Mouse (Mus musculus) CD8-positive naive resting alpha-beta T cell, adult 2 months (primary cell): ENCODE data around the gene Mycl.
A peak's percentile ranks its signal among the peaks of the same experiment; 100 is the strongest.
"Not testable (repeated sequence)": the region's sequence is repeated elsewhere in the genome, so short reads cannot be mapped to it uniquely, and the experiment has no call there.

ENCODE experiments used
- DNase-seq, 2 experiments: peaks; one replicate each; pipeline ENCODE4 v3.0.0; 2022; ENCODE audit warnings: low read depth in 2 of 2, low spot score in 2 of 2

Gene Mycl

DNA sequence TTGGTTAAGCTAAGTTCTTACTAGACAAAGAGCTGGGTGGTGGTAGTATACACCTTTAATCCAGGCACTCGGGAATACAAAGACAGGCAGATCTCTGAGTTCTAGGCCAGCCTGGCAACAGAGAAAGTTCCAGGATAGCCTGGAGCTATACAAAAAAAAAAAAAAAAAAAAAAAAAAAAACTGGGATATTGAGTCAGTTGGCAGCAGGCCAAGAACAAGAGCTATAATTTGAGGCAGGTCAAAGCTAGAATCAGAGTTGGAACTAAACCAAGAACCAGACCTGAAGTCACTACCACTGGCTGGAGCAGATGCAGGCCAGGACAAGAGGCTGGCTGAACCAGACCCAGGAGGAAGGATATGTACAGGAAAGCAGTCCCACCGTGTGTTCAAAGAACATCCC is 14.8 kb upstream of the Mycl start:
- no peak for DNase-seq

DNA sequence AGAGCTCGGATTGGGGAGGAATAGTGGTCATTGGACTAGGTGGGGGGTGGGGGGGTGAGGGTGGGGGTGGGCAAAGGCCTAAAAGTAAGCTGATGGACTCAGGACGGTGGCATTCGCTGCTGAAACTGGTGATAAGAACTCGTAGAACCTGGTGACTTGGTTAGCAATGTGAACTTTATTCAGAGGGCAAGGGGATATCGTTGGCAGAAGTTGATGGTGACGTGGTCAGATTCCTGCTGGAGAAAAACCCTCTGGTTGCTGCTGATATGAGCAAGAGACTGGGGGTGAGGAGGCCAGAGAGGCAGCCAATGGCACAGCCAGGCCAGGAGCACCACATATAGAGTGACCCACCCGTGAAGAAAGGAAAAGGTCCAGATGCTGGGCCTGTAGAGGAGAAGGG is 14.2 kb upstream of the Mycl start:
- DNase-seq, result no peak

DNA sequence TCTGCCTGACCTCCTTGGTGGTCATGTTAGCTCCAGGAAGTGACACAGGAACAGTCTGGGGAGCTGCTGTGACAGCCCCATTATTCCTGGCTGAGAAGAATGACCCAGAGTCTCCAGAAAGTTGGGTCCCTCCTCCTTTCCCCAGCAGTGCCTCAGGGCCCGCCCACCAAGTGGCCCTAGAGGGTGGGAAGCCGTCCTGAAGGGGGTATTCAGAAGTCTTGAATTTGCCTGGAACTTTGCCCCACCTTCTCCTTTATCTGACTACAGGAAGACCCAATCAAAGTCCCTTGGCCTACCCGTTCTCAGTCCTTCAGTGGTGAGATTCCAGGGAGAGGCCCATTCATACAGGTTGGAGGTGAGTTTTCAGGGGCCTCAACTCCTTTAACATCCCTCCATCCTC is 13.5 kb upstream of the Mycl start:
- DNase-seq, result no peak

DNA sequence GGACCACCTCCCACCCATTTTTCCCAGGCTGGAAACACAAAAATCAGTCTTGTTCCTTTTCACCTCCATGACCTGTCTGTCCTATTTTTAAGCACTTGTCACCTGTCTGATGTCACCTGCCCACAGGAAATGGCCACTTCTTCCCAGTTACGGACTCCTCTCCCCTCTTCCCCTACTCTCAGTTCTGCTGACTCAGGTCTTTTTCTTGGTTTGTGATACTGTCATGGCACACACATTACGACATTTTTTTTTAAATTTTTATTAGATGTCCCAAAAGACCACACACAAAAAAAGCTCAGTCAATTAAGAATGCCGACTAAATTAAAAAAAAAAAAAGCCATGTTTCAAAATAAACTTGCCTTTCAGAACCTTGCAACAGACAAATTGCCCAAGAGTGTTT is 12.9 kb upstream of the Mycl start:
- no peak for DNase-seq

DNA sequence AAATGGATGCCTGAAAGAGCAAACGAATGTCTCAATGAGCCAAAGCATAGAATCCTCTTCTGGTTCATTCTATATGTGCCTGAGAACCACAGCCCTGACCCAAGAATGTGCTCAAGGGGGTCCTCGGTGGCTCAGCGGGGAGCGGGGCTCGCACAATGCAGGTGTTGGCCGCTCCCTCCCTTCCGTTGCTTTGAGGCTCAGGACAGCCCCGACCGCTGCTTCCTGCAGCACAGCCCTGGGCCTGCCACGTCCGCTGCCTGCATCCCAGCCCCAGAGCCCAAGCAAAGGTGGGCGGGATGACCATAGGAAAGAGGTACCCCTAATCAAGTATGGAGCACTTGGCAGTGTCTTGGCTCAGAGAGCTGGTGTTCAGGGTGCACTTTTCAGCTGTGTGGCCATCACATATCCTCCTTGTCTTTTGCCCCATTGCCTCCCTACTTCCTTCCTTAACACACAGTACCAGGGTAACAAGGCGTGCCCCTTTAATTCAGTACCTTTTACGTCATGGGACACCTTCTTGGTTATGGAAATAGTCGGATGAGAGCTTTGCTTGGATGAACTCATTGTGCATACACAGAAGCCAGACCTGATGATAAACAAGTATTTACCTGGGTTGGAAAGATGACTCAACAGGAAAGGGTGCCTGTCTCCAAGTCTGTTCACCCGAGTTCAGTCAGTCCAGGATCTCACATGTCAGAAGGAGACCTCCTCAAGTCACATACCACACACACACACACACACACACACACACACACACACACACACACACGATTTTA is 11.8 kb upstream of the Mycl start:
- peak in 1 of 2 experiments; percentile 18 for DNase-seq

DNA sequence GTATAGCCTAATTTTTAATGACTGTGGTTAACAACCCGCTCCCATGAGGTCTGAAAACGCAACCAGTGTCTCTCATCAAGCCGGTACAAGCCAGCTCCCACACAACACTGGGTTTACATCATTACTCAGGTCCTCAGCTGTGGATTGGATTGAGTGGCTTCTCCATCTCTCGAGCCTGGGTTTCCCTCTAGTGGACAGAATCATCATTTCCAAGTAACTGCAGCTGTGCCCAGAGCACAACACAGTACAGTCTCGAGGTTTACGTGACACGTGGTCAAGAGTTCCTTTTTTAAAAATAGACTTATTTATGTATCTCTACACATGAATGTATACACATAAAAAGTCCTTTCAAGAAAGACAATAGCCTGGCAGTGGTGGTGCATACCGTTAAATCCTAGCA is 10.3 kb upstream of the Mycl start:
- DNase-seq, result peak; percentile 55 to 70

DNA sequence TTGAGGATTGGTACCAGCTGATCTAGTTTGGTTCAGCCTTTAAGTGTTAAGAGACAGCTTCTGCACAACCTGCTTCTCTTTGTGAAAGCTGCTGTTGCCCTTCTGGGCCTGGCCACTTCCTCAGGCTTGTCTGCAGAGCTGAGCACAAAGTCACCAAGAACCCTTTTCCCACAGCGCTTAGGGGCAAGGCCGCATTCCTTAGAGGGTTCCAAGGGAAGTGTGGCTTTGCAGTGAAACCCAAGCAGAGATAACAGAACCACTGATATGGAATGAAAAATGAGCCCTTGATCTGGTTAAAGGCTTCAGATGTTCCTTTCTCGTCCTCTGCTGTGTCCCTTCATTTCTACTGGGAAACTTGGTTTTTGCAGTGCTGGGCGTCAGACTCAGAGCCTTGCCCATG is 8.0 kb upstream of the Mycl start:
- DNase-seq, result no peak

DNA sequence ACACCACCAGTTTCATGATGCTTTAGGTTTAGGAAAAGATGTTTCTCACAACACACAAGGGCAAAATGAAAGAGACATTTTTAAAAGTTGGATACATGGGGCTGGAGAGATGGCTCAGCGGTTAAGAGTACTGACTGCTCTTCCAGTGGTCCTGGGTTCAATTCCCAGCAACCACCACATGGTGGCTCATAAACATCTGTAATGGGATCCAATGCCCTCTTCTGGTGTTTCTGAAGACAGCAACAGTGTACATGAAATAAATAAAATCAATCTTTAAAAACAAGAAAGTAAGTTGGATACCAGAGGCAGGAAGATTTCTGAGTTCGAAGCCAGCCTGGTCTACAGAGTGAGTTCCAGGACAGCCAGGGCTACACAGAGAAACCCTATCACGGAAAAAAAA is 7.4 kb upstream of the Mycl start:
- DNase-seq, result not testable (repeated sequence)

DNA sequence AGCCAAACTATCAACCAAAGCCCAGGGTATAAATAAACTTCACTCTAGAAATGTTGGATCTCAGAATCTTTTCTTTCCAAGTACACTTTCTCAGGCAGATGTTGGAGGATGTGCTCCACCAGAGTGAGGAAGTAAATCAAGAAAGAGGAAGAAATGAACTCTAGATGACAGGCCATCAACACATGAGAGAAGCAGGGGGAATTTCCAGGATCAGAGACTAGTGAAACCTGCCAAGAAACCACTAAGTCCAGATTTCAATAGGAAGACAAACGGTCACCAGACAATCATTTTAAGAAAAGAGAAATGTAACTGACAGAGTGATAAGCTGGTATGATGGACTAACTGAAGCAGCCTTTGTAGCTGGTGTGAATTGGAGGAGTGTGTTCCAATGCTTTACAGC is 4.3 kb upstream of the Mycl start:
- DNase-seq, result no peak

DNA sequence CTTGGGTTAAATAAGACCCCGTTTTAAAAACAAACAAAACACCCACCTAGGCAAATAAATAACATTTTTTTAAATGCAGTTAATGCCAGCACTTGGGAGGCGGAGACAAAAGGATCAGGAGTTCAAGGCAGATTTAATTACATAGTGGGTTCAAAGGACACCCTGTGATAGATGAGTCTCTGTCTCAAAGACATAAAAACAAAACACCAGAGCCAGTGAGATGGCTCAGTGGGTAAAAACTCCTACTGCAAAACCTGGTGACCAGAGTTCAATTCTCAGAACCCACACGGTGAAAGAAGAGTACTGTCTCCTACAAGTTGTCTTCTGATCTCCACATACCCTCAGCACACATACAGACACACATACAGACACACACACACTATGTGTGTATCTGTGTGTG is 3.2 kb upstream of the Mycl start:
- DNase-seq, result no peak

DNA sequence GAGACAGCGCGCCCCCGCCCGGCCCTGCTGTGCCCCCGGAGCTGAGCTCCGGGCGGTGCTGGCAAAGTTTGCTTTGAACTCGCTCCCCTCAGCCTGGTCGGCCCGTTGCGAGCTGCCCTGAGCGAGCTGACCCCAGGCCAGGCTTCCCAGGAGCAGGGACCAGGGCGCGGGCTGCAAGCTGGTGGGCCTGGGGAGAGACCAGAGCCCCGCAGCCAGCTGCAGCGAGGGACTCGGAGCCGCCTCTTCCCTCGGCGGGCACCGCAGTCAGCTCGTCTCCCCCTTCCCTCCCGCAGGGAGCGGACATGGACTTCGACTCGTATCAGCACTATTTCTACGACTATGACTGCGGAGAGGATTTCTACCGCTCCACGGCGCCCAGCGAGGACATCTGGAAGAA is 767 bp downstream of the Mycl start:
- DNase-seq, result peak in 1 of 2 experiments; percentile 15

DNA sequence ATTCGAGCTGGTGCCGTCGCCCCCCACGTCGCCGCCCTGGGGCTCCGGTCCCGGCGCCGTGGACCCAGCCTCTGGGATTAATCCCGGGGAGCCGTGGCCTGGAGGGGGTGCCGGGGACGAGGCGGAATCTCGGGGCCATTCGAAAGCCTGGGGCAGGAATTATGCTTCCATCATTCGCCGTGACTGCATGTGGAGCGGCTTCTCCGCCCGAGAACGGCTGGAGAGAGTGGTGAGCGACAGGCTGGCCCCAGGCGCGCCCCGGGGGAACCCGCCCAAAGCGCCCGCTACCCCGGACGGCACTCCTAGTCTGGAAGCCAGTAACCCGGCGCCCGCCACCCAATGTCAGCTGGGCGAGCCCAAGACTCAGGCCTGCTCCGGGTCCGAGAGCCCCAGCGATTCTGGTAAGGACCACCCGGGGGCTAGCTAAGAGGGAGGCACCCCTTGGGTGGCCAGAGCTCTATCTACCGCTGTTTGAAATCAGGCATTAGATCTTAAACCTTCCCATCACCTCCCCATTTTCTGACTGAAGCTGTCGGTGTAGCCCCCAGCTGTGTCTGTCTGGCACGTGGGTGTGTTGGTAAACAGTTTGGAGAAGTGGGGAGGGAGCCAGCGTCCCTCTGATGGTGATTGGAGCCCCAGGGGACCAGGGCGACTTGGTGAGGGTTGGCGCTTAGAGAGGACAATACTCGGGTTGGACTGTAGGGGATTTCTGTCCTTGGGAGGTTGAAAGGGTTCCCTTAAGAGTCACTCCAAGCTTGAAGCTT is 1.3 kb downstream of the Mycl start:
- peak in 1 of 2 experiments; percentile 12 for DNase-seq

DNA sequence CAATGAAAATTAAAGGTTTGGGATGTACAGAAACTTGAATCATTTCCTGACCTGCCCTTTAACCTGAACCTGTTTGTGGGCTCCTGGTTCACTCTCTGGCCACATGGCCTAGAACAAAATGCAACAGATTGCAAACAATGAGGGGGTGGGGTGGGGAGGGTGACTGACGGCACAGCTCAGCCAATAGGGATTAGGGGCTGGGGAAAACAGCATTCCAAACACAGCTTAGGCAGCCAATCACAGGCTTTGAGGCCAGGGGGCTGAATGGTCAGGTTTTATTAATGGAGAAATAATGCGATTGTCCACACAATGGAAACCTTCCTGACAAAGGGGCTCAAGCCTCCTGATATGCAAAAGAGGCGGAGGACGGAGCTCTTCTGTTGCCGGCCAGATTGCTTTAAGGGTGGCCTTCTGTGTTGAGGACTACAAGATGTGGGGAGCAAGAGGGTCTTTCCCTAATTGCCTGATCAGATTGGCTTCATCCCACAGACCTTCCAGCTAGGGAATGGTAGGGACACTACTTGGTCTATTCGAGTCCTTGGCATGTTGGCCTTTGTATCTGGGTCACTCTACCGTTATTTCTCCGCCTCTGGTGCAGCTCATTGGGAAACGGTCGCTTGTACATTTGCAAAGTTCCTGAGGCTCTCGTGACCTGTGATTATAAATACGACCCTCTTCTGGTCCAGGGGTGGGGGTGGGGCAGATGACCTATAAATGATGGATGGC is 3.2 kb downstream of the Mycl start:
- no peak for DNase-seq

DNA sequence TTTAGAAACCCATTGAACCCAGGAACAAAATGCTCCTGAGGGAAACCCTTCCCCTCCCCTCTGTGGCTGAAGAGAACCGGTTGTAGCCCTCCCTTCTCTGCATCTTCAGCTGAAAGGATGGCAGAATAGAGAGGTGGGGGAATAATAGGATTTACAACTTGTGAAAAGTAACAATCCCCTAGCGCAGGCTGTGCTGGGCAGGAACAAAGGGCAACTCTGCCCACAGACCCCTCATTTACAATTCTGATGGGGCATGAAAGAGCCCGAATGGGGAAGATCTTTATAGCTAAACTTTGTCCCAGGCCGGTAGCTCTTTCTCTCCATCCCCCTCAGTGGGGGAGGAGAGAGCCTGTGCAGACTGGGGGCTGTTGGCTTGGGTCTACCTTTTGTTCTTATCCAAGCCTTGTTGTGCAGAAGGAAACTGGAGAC is 3.8 kb downstream of the Mycl start:
- no peak for DNase-seq

DNA sequence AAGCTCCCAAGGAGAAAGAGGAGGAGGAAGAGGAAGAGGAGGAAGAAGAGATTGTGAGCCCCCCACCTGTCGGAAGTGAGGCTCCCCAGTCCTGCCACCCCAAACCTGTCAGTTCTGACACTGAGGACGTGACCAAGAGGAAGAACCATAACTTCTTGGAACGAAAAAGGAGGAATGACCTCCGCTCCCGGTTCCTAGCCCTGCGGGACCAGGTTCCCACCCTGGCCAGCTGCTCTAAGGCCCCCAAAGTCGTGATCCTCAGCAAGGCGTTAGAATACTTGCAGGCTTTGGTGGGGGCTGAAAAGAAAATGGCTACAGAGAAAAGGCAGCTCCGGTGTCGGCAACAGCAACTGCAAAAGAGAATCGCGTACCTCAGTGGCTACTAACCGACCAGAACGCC is 4.7 kb downstream of the Mycl start:
- no peak for DNase-seq

DNA sequence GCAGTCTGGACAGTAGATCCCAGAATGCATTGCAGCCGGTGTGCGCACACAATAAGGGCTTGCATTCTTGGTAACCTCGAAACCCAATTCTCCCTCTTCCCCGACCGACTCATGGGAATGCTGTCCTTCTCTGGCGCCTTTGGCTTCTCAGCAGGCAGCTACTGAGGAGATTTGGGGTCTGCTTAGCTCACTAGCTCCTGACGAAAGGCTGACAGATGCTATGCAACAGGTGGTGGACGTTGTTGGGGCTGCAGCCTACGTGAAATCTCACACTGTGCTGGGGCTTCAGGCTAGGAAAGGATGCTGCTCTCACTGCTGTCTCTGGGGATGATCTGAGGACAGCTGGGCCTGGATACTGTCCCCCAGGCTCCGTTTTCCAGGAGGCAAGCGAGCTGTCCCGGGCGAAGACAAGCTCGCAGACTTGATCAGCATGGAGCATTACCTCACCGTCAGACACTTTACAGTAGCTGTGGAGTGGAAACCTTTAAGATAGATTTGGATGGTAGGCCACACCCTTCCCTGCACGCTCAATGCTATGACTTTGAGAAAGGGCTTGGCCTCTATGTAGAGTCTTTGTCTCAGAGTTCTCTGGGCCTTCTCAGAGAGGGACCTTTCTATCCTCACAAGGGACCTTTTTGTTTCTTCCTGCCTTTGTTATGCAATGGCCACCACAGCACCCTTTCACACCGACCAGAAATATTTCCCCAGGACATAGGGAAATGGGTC is 5.3 kb downstream of the Mycl start:
- no peak for DNase-seq

DNA sequence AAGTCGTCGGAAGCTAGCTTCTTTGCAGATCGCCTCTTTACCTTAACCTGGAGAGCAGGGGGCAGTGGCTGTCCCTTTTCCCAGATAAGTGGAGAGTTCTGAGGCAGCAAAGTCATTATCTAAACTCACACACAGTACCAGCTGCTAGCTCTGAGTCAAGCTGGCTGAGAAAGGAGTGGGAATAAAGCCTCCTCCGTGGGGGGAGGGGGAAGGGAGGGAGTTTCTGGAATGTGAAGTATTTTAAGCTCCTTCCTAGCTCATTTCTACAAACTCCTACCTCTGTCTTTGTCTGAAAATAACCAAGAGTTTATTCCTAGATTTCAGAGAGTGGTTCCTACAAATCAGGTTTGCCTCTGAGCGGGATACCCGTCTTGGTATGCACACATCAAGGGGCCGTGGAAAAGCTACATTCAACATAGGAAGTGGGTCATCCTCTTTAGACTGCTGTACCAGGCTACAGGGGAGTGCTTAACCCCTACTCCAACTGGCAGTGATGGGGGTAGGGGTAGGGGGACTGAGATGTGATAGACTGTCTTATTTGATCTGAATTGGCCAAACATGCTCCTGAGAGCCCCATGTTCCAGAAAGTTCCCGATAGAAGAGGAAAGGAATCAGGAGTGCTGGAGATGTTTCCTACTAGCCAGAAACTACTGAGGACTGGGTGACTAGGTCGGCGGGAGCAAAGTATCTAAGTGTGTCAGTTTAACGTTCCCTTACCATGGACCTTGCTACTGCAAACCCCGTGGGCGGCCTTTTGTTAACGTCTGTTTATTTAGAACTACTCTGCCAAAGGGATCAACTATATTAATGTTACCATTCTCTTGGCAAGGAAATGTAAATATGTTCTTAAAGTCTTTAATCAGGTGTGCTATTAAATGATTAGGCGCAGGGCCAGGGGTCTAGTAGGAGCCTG is 9.9 kb downstream of the Mycl start:
- DNase-seq, result no peak

DNA sequence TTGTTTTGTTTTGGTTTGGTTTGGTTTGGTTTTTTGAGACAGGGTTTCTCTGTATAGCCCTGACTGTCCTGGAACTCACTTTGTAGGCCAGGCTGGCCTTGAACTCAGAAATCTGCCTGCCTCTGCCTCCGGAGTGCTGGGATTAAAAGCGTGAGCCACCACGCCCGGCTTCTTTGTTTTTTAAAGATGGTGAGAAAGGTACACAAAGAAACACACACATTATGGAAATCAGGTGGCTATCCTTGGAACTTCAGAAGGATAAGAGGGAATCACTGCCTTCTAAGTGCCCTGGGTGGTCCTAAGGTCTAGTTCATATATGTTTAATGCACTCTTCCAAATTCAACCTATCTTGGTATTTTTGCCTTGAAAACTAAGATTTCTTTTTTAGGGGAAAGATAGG is 17.0 kb downstream of the Mycl start:
- DNase-seq, result not testable (repeated sequence)

DNA sequence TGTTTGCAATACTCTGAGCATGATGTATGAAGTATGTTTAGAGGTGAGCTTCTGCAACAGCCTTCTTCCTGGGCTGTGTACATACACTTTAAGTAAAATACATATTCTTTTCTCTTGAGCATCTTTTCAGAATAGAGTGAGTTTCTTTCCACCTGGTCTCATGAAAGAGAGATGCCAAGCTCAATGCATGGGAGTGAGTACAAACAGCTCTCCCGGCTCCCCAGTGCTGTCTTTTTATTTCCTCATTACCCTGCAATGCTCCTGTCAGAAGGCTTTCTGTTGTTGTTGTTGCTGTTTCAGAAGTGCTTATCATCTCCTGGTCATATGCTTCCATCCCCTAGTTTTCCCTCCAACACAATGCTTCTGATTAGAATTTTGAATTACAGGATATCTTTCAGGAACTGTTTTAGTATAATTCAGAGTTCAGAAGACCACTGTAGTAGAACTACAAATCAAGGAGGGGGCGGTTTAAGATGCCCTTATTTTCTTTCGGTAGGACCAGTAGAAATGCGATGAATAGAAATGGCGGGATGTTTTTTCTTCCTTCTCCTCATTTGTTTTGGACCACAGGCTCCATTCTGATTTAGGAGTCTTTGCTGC is 18.0 kb downstream of the Mycl start:
- no peak for DNase-seq

DNA sequence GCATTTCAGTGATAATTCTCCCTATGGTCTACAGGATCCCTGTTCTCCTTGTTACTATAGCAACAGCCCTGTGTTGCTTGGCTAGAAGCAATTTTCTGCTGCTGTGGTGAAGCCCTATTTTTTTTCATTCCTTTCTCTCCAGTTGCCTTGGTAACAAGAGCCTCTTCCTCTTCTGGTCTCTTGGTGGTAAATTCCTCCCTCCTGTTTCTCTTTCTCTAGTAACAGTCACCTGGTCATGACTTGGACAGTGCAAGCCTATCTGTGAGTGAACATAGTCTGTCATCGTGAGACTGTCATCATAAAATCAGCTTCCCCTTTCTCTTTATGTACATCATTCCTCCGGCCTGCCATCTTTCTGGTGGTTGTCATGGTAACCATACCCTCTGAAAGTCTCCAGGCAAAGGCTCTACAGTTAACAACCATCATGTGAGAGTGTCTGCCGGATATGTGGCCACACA is 18.5 kb downstream of the Mycl start:
- no peak for DNase-seq
